Mouse (Mus musculus) heart, embryonic 11.5 days (tissue): ENCODE results near the gene Vps13a. TPM values are rescaled to one million over a fixed set of nuclear protein-coding genes. Genes with fewer than 3 reads are reported as not detected.

Source experiments
- ATAC-seq: fragments of 200-750 bp; cut with Nextera tagmentation; replicated peaks from 2 replicates; pipeline ENCODE4 v1.8.0; 2017; ENCODE audit warnings: moderate library complexity; ENCODE audit not compliant: insufficient number of reproducible peaks, low FRiP score, low TSS enrichment
- H3K27ac ChIP-seq: fragments of 300-500 bp; sonication (generic); 2 replicates; pipeline ENCODE4 v1.5.1; 2014; ENCODE audit warnings: mild to moderate bottlenecking, low read depth, low read length
- H3K27me3 ChIP-seq: fragments of 300-500 bp; sonication (generic); 2 replicates; pipeline ENCODE4 v1.6.1; 2014; ENCODE audit warnings: mild to moderate bottlenecking, low read length, mixed read lengths; ENCODE audit not compliant: control insufficient read depth, insufficient read depth
- H3K36me3 ChIP-seq: fragments of 300-500 bp; sonication (generic); 2 replicates; pipeline ENCODE4 v1.6.1; 2014; ENCODE audit warnings: mild to moderate bottlenecking, low read length, moderate library complexity, mixed read lengths; ENCODE audit not compliant: control insufficient read depth, insufficient read depth
- H3K4me1 ChIP-seq: fragments of 300-500 bp; sonication (generic); 2 replicates; pipeline ENCODE4 v1.6.1; 2014; ENCODE audit warnings: low read length; ENCODE audit not compliant: control insufficient read depth, insufficient read depth
- H3K4me2 ChIP-seq: fragments of 300-500 bp; sonication (generic); 2 replicates; pipeline ENCODE4 v1.6.1; 2014; ENCODE audit warnings: mild to moderate bottlenecking, moderate library complexity
- H3K4me3 ChIP-seq: fragments of 300-500 bp; sonication (generic); 2 replicates; pipeline ENCODE4 v1.5.1; 2014; ENCODE audit warnings: low read depth, low read length
- H3K9ac ChIP-seq: fragments of 300-500 bp; sonication (generic); 2 replicates; pipeline ENCODE4 v1.6.1; 2014; ENCODE audit warnings: mild to moderate bottlenecking, low read depth, low read length, moderate library complexity
- H3K9me3 ChIP-seq: fragments of 300-500 bp; sonication (generic); replicated peaks from 2 replicates; pipeline ENCODE4 v1.6.1; 2016; ENCODE audit warnings: low read length; ENCODE audit not compliant: control insufficient read depth
- WGBS: fragments of 180-500 bp; shearing (Covaris S2); extraction: QIAGEN DNeasy Blood & Tissue Kit; methylation state at CpG from one replicate; pipeline ENCODE4 v1.1.7; 2014; ENCODE audit not compliant: insufficient replicate concordance; 5-methylcytosine and 5-hydroxymethylcytosine counted together
- polyA plus RNA-seq: library from polyadenylated mRNA; unstranded; fragments of >200 nt; fragmentation: Nextera tagmentation; extraction: Ambion mirVana; gene quantifications from 2 replicates; pipeline ENCODE4 v1.2.1, GENCODE M21; 2014

Gene Vps13a
- polyA plus RNA-seq, 1 experiment from 2014 or later, result 12.1 TPM

GRCm38 (mm10) chr19:16736854-16737253, 43.9 kb downstream of the Vps13a start:
- Histone ChIP-seq H3K27me3 (no peaks in the 10 kb centered on the region), H3K9ac (no peak overlapping the region), H3K27ac (no peak overlapping the region), H3K4me1 (0 out of 2 replicates have a peak, but pooled peaks cover 2% of the 10 kb centered on the region), H3K4me3 (no peak overlapping the region), H3K36me3 (no peaks in the 10 kb centered on the region), H3K9me3 (no peaks in the 10 kb centered on the region), H3K4me2 (no peak overlapping the region)
- 81% methylated on average over 4 of the region's 4 CpGs for WGBS
- no peak for ATAC-seq

GRCm38 (mm10) chr19:16728729-16729128, 52.0 kb downstream of the Vps13a start:
- no peak for ATAC-seq
- Histone ChIP-seq H3K9ac (no peak overlapping the region), H3K9me3 (no peaks in the 10 kb centered on the region), H3K4me3 (no peak overlapping the region), H3K4me2 (no peak overlapping the region), H3K27ac (no peak overlapping the region), H3K4me1 (no peaks in the 10 kb centered on the region), H3K27me3 (no peaks in the 10 kb centered on the region), H3K36me3 (no peaks in the 10 kb centered on the region)
- 33% methylated on average over 2 of the region's 2 CpGs for WGBS

DNA sequence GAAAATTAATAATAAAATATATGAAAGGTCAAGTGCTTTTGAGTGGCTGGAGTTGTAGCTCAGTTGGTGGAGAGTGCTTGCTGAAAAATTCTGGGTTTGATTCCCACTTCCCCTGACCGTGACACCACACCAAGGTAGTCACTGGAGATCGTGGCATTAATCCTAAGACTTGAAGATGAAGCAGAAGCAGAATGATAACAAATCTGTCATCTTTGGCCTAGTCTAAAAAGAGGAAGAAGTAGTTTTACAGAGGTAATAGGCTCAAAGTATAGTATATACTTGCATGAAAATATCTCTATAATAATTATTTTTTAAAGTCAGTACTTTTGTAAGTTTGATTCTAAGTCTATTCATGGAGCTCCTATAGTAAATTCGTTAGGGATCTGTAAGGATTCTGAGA, 65.5 kb downstream of the Vps13a start:
- ATAC-seq, result no peak
- no peaks in the 10 kb centered on the region for H3K4me1 ChIP-seq
- WGBS, result 88% methylated on average over 3 of the region's 3 CpGs
- H3K27ac ChIP-seq, result no peak overlapping the region
- no peaks in the 10 kb centered on the region for H3K36me3 ChIP-seq
- H3K4me2 ChIP-seq, result no peak overlapping the region
- no peak overlapping the region for H3K9ac ChIP-seq
- H3K9me3 ChIP-seq, result no peaks in the 10 kb centered on the region
- H3K4me3 ChIP-seq, result no peak overlapping the region
- no peaks in the 10 kb centered on the region for H3K27me3 ChIP-seq

DNA sequence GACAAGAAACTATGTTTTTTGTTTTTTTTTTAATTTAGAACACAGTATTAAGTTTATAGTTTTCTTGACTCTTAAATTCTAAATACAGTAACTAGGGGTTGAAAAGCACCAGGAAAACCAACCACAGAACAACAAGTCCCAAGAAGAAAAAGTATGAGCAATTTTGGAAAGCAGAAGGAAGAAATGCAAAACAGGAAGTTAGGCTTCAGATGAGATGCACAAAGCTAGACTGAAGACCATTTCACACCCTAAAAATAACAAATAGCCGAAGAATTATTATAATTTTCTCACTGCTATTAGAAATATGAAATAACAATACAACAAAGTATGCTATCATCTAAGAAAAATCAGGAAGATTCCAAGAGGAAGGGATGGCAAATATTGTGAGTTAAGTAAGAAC, 78.9 kb downstream of the Vps13a start:
- ATAC-seq, result no peak
- no peak overlapping the region for H3K4me2 ChIP-seq
- WGBS, result 73% methylated on average over 1 of the region's 1 CpGs
- no peaks in the 10 kb centered on the region for H3K27me3 ChIP-seq
- H3K27ac ChIP-seq, result no peak overlapping the region
- H3K9me3 ChIP-seq, result no peaks in the 10 kb centered on the region
- H3K36me3 ChIP-seq, result no peaks in the 10 kb centered on the region
- no peaks in the 10 kb centered on the region for H3K4me1 ChIP-seq
- H3K4me3 ChIP-seq, result no peak overlapping the region
- no peak overlapping the region for H3K9ac ChIP-seq

DNA sequence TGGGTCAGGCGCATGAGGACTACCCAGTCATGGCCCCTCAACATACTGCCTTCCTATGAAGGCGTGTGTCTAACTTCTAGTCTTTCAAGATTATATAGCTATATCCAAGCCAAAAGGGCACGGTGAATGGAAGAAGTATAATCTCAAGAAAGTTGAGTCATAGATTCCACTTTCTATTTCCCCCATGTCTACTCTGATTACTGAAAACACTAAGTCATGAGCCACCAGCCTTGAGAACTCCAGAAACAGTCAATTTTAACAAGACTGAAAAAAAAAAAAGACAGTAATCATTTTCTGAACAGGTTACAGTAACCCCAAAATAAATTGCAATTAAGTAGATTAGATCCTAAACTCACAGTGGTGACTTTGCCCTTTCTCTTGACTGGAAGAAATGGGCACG, 95.8 kb downstream of the Vps13a start:
- Histone ChIP-seq H3K27me3 (no peaks in the 10 kb centered on the region), H3K36me3 (no peaks in the 10 kb centered on the region), H3K9ac (no peak overlapping the region), H3K4me2 (no peak overlapping the region), H3K4me1 (no peaks in the 10 kb centered on the region), H3K4me3 (no peak overlapping the region), H3K9me3 (no peaks in the 10 kb centered on the region), H3K27ac (no peak overlapping the region)
- 84% methylated on average over 4 of the region's 4 CpGs for WGBS
- no peak for ATAC-seq

DNA sequence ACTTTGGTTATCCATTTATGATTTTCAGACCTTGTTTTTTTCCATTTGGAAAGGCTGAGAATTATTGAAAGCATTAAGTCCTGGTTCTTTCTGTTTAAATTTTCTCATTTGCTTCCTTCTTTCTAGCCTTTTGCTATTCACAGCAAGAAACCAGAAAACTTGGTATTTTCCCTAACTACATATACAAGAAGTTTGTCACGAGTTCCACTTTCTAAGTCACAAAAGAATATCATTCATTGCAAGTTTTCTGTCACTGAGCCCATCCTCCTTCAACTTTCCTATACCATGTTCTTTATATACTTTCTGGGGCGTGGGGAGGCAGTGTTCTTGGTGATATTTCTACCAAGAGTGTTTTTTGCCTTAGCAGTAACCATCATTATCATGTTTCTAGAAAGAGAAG, 96.5 kb downstream of the Vps13a start:
- H3K36me3 ChIP-seq, result no peaks in the 10 kb centered on the region
- no peak for ATAC-seq
- H3K9ac ChIP-seq, result no peak overlapping the region
- H3K9me3 ChIP-seq, result no peaks in the 10 kb centered on the region
- H3K27ac ChIP-seq, result no peak overlapping the region
- H3K27me3 ChIP-seq, result no peaks in the 10 kb centered on the region
- no peak overlapping the region for H3K4me2 ChIP-seq
- H3K4me1 ChIP-seq, result no peaks in the 10 kb centered on the region
- H3K4me3 ChIP-seq, result no peak overlapping the region
- 75% methylated on average over 2 of the region's 2 CpGs for WGBS

- H3K27ac ChIP-seq, result 0 out of 2 replicates have a peak overlapping the region, but pooled peaks have one; percentile 41
- no peaks in the 10 kb centered on the region for H3K36me3 ChIP-seq
- no peaks in the 10 kb centered on the region for H3K9me3 ChIP-seq
- peaks cover 4% of the 10 kb centered on the region; the same call in 1 of the 2 replicates for H3K4me1 ChIP-seq
- H3K4me2 ChIP-seq, result peak overlapping the region; percentile 54
- 9% methylated on average over 14 of the region's 14 CpGs for WGBS
- no peaks in the 10 kb centered on the region for H3K27me3 ChIP-seq
- peak; percentile 91 for ATAC-seq
- no peak overlapping the region for H3K4me3 ChIP-seq
- no peak overlapping the region for H3K9ac ChIP-seq
These were observed 154.9 kb downstream of the Vps13a start for GRCm38 (mm10) chr19:16625610-16626395.

- no peak for ATAC-seq
- H3K9ac ChIP-seq, result no peak overlapping the region
- H3K36me3 ChIP-seq, result no peaks in the 10 kb centered on the region
- H3K9me3 ChIP-seq, result no peaks in the 10 kb centered on the region
- no peaks in the 10 kb centered on the region for H3K27me3 ChIP-seq
- H3K4me2 ChIP-seq, result no peak overlapping the region
- no peak overlapping the region for H3K4me3 ChIP-seq
- no peak overlapping the region for H3K27ac ChIP-seq
- H3K4me1 ChIP-seq, result peaks cover 4% of the 10 kb centered on the region; the same call in 1 of the 2 replicates
These were observed 155.7 kb downstream of the Vps13a start for GRCm38 (mm10) chr19:16624994-16625393.

GRCm38 (mm10) chr19:16623154-16623553, 157.6 kb downstream of the Vps13a start:
- Histone ChIP-seq H3K9ac (no peak overlapping the region), H3K4me3 (no peak overlapping the region), H3K4me2 (no peak overlapping the region), H3K36me3 (no peaks in the 10 kb centered on the region), H3K27me3 (no peaks in the 10 kb centered on the region), H3K27ac (no peak overlapping the region), H3K4me1 (peaks cover 4% of the 10 kb centered on the region; the same call in 1 of the 2 replicates), H3K9me3 (no peaks in the 10 kb centered on the region)
- 86% methylated on average over 4 of the region's 4 CpGs for WGBS
- ATAC-seq, result no peak
